Mouse (Mus musculus) small intestine, adult 2 months (tissue): ENCODE data around the gene Scaf8.

ENCODE experiments used
- CTCF ChIP-seq: fragments of 200-500 bp; IDR thresholded peaks from 2 replicates; pipeline ENCODE4 v1.5.1; 2012; ENCODE audit warnings: low read depth, mild to moderate bottlenecking, control low read depth, inconsistent platforms, low read length, moderate library complexity, mixed read lengths; ENCODE audit not compliant: insufficient replicate concordance, insufficient read length; ENCODE audit errors: extremely low read depth
- POLR2A ChIP-seq: fragments of 200-500 bp; IDR thresholded peaks from 2 replicates; pipeline ENCODE4 v1.6.1; 2012; ENCODE audit warnings: low read depth, mild to moderate bottlenecking, control low read depth, inconsistent platforms, low read length, moderate library complexity

GRCm38 (mm10) chr17:3209581-3209980, 94.8 kb downstream of the Scaf8 start:
- TF ChIP-seq POLR2A (no peak), CTCF (no peak)
